In genomic region chr8:47609969-47610368, GRCm38 (mm10) we compare ENCODE assay signal across 22 mouse cellular contexts.
"Had no signal": no experiment of that assay in that cellular context is flagged by ENCODE, and none has a peak within 500 bp of the region (broad histone marks: within the 10 kb centered on the region; RNA-seq: fewer than 3 reads in every experiment).

No protein-coding gene starts in this region.

- H3K9ac ChIP-seq: limb, embryonic 13.5 days; liver, embryonic 12.5 days; liver, embryonic 15.5 days; lung, embryonic 15.5 days; midbrain, embryonic 13.5 days; neural tube, embryonic 13.5 days; stomach, embryonic 15.5 days had no signal

- H3K4me1 ChIP-seq: limb, embryonic 10.5 days; limb, embryonic 13.5 days; liver, embryonic 12.5 days; liver, embryonic 15.5 days; lung, embryonic 15.5 days; stomach, embryonic 15.5 days had no signal

- H3K27me3 ChIP-seq: limb, embryonic 13.5 days; liver, embryonic 12.5 days; liver, embryonic 15.5 days; lung, embryonic 15.5 days; midbrain, embryonic 13.5 days; neural tube, embryonic 13.5 days; stomach, embryonic 15.5 days had no signal

- DNase-seq: kidney, adult 2 months; liver; lung, adult 18-20 months; lung, postnatal 14 days; retina, postnatal 1 day; right cerebral cortex, postnatal 25 days; spleen, adult 18-20 months; thymus, adult 18-20 months; thymus, postnatal 36 days had no signal

- H3K4me2 ChIP-seq: limb, embryonic 13.5 days; liver, embryonic 12.5 days; liver, embryonic 15.5 days; lung, embryonic 15.5 days; midbrain, embryonic 13.5 days; neural tube, embryonic 13.5 days; stomach, embryonic 15.5 days had no signal

- ATAC-seq: intestine, postnatal 0 days; liver, embryonic 12.5 days; midbrain, embryonic 13.5 days; midbrain, embryonic 16.5 days had no signal

- H3K9me3 ChIP-seq: limb, embryonic 10.5 days; limb, embryonic 13.5 days; liver, embryonic 12.5 days; liver, embryonic 15.5 days; lung, embryonic 15.5 days; midbrain, embryonic 10.5 days; midbrain, embryonic 13.5 days; neural tube, embryonic 13.5 days; stomach, embryonic 15.5 days had no signal

- H3K27ac ChIP-seq: limb, embryonic 10.5 days; limb, embryonic 13.5 days; liver, embryonic 12.5 days; liver, embryonic 15.5 days; lung, embryonic 15.5 days; macrophage; midbrain, embryonic 10.5 days; midbrain, embryonic 13.5 days; neural tube, embryonic 13.5 days; stomach, embryonic 15.5 days had no signal

- H3K4me3 ChIP-seq: limb, embryonic 10.5 days; limb, embryonic 13.5 days; liver, embryonic 12.5 days; liver, embryonic 15.5 days; lung, embryonic 15.5 days; midbrain, embryonic 10.5 days; midbrain, embryonic 13.5 days; myocyte; neural tube, embryonic 13.5 days; stomach, embryonic 15.5 days had no signal

- H3K36me3 ChIP-seq: limb, embryonic 10.5 days; limb, embryonic 13.5 days; liver, embryonic 12.5 days; liver, embryonic 15.5 days; lung, embryonic 15.5 days; midbrain, embryonic 10.5 days; midbrain, embryonic 13.5 days; neural tube, embryonic 13.5 days; stomach, embryonic 15.5 days had no signal
